Mouse (Mus musculus) forebrain, embryonic 14.5 days (tissue): Measurements from ENCODE around the gene Rfx2. TPM values are rescaled to one million over a fixed set of nuclear protein-coding genes. Genes with fewer than 3 reads are reported as not detected.

Experiments used
- ATAC-seq: fragments of 200-750 bp; cut with Nextera tagmentation; 2 replicates; pipeline ENCODE4 v1.8.0; 2017; ENCODE audit warnings: mild to moderate bottlenecking, moderate library complexity
- DNase-seq: peaks from one replicate; pipeline ENCODE4 v3.0.0-alpha.2; 2015; ENCODE audit warnings: low spot score
- H3K27ac ChIP-seq: fragments of 300-500 bp; sonication (generic); 2 replicates; pipeline ENCODE4 v1.5.1; 2014; ENCODE audit warnings: low read depth, mild to moderate bottlenecking, control low read depth, low read length, moderate library complexity
- H3K27me3 ChIP-seq: fragments of 300-500 bp; sonication (generic); replicated peaks from 2 replicates; pipeline ENCODE4 v1.6.1; 2014; ENCODE audit warnings: low read length, control low read depth, mixed read lengths; ENCODE audit not compliant: control insufficient read depth, insufficient read depth
- H3K36me3 ChIP-seq: fragments of 300-500 bp; sonication (generic); 2 replicates; pipeline ENCODE4 v1.6.1; 2014; ENCODE audit warnings: low read length, control low read depth; ENCODE audit not compliant: control insufficient read depth, insufficient read depth
- H3K4me1 ChIP-seq: fragments of 300-500 bp; sonication (generic); 2 replicates; pipeline ENCODE4 v1.6.1; 2014; ENCODE audit warnings: antibody characterized with exemption, low read length, control low read depth; ENCODE audit not compliant: control insufficient read depth, insufficient read depth
- H3K4me2 ChIP-seq: fragments of 300-500 bp; sonication (generic); 2 replicates; pipeline ENCODE4 v1.6.1; 2014; ENCODE audit warnings: mild to moderate bottlenecking, control low read depth, low read length
- H3K4me3 ChIP-seq: fragments of 300-500 bp; sonication (generic); 2 replicates; pipeline ENCODE4 v1.5.1; 2014; ENCODE audit warnings: low read depth, low read length, control low read depth
- H3K9ac ChIP-seq: fragments of 300-500 bp; sonication (generic); 2 replicates; pipeline ENCODE4 v1.6.1; 2014; ENCODE audit warnings: mild to moderate bottlenecking, low read length, control low read depth, moderate library complexity
- H3K9me3 ChIP-seq: fragments of 300-500 bp; sonication (generic); replicated peaks from 2 replicates; pipeline ENCODE4 v1.6.1; 2016; ENCODE audit warnings: low read length, control low read depth, mixed read lengths; ENCODE audit not compliant: control insufficient read depth
- WGBS: fragments of 180-500 bp; shearing (Covaris S2); extraction: QIAGEN DNeasy Blood & Tissue Kit; methylation state at CpG from one replicate; pipeline ENCODE4 v1.1.7; 2014; 5-methylcytosine and 5-hydroxymethylcytosine counted together
- polyA plus RNA-seq: library from polyadenylated mRNA; unstranded; fragments of >200 nt; fragmentation: Nextera tagmentation; extraction: Ambion mirVana; gene quantifications from 2 replicates; pipeline ENCODE4 v1.2.1, GENCODE M21; 2014

Rfx2 gene
- polyA plus RNA-seq, 1 experiment from 2014 or later = 2.2 TPM

GRCm38 (mm10) chr17:56788886-56789285 lies 41.9 kb downstream of the Rfx2 start:
- H3K36me3 ChIP-seq = no peaks in the 10 kb centered on the region
- DNase-seq = no peak
- H3K4me1 ChIP-seq = no peaks in the 10 kb centered on the region
- no peak overlapping the region for H3K9ac ChIP-seq
- 77% methylated on average over 3 of the region's 3 CpGs for WGBS
- no peaks in the 10 kb centered on the region for H3K9me3 ChIP-seq
- no peak overlapping the region for H3K4me3 ChIP-seq
- no peak overlapping the region for H3K4me2 ChIP-seq
- no peak for ATAC-seq
- no peaks in the 10 kb centered on the region for H3K27me3 ChIP-seq
- no peak overlapping the region for H3K27ac ChIP-seq

DNA sequence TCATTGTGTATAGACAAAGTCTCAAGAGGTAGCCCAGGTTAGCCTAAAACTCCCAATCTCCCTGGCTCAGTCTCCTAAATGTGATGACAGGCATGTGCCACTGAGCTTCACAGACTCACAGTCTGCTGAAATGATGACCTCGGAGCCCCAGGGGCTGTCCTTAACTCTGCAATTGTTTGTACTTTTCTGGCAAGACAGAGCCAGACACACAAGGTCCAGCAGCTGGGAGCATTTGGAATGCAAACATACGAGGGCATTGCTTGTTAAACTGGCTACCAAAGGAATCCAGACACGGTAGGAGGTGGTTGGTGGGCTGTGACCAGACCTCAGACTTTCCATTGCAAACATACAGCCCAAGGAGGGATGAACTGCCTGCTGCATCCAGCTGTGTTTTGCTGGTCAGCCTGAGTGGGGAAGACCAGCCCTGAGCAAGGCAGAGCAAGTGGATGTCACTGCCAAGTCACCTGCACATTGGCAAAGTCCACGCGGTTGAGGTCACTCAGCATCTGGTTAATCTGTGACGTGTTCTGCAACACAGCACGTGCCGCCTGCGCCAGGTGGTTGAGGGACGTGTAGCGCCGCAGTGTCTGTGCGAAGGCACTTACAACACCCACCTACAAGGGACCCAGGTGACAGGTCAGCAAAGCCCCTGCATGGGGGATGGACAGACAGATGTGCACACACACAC lies 50.4 kb downstream of the Rfx2 start:
- H3K4me2 ChIP-seq = no peak overlapping the region
- no peak overlapping the region for H3K27ac ChIP-seq
- no peaks in the 10 kb centered on the region for H3K4me1 ChIP-seq
- H3K4me3 ChIP-seq = no peak overlapping the region
- 0 out of 2 replicates have a peak, but pooled peaks cover 3% of the 10 kb centered on the region for H3K9me3 ChIP-seq
- peaks cover 20% of the 10 kb centered on the region; the same call in 1 of the 2 replicates for H3K36me3 ChIP-seq
- H3K9ac ChIP-seq = no peak overlapping the region
- DNase-seq (no peak), ATAC-seq (no peak)
- WGBS = 88% methylated on average over 13 of the region's 13 CpGs
- no peaks in the 10 kb centered on the region for H3K27me3 ChIP-seq

- 42% methylated on average over 3 of the region's 3 CpGs for WGBS
- Histone ChIP-seq H3K27ac (no peak overlapping the region), H3K27me3 (no peaks in the 10 kb centered on the region), H3K4me3 (no peak overlapping the region), H3K36me3 (peaks cover 20% of the 10 kb centered on the region; the same call in 1 of the 2 replicates), H3K9me3 (0 out of 2 replicates have a peak, but pooled peaks cover 3% of the 10 kb centered on the region), H3K4me1 (no peaks in the 10 kb centered on the region), H3K9ac (no peak overlapping the region), H3K4me2 (no peak overlapping the region)
- no peak for DNase-seq
- no peak for ATAC-seq
Measured at GRCm38 (mm10) chr17:56778779-56779362, 51.9 kb downstream of the Rfx2 start.

DNA sequence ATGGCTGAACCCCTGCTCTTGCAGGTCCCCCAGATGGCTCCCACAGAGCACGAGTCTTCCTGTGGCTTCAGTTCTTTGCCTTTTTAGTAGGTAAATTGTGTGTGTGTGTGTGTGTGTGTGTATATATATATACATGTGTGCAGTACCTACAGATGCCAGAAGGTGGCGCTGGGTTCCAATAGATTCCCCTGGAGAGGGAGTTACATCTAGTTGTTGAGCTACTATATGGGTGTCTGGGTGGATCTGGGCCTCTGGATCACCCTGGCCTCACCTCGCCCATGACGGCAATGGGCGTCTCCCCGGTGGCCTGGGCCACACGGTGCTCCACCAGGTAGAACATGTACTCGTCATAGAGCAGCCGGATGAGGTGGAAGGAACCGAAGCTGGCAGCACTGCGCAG lies 53.2 kb downstream of the Rfx2 start:
- Histone ChIP-seq H3K9me3 (0 out of 2 replicates have a peak, but pooled peaks cover 3% of the 10 kb centered on the region), H3K27ac (no peak overlapping the region), H3K4me1 (no peaks in the 10 kb centered on the region), H3K9ac (no peak overlapping the region), H3K4me3 (no peak overlapping the region), H3K4me2 (no peak overlapping the region), H3K36me3 (peaks cover 20% of the 10 kb centered on the region; the same call in 1 of the 2 replicates), H3K27me3 (no peaks in the 10 kb centered on the region)
- 92% methylated on average over 11 of the region's 11 CpGs for WGBS
- DNase-seq = no peak
- ATAC-seq = no peak

DNA sequence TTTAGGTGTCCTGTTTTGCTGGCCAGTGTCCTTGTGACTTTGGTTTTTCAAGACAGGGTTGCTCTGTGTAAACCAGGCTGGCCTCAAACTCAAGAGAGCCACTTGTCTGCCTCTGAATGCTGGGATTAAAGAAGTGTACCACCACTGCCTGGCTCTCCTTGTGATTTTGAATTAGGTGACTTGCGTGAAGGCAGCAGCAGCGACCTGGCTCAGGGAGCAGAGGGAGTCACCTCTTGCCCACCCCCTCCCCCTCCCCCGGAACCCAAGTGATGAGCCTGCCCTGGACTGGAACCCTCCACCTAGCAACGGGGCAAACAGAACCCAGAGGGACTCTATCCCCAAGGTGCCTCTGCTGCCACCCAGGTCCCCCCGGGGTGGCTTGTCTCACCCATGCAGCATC lies 60.9 kb downstream of the Rfx2 start, which contains the start of gene Prr22:
Prr22 (plus strand) TSS at position 301 of the 400 bp plus-strand sequence.
- 95% methylated on average over 5 of the region's 5 CpGs for WGBS
- Histone ChIP-seq H3K4me2 (no peak within 1 kb of the TSS), H3K4me1 (peaks cover 4% of the 10 kb centered on the region), H3K27me3 (no peaks in the 10 kb centered on the region), H3K4me3 (no peak within 1 kb of the TSS), H3K27ac (no peak within 1 kb of the TSS), H3K36me3 (peaks cover 49% of the 10 kb centered on the region), H3K9ac (no peak within 1 kb of the TSS), H3K9me3 (no peaks in the 10 kb centered on the region)
- no peak for DNase-seq
- ATAC-seq = no peak

- ATAC-seq (no peak), DNase-seq (no peak)
- no peak overlapping the region for H3K4me3 ChIP-seq
- no peak overlapping the region for H3K4me2 ChIP-seq
- H3K27ac ChIP-seq = no peak overlapping the region
- no peaks in the 10 kb centered on the region for H3K27me3 ChIP-seq
- peaks cover 4% of the 10 kb centered on the region for H3K4me1 ChIP-seq
- H3K9ac ChIP-seq = no peak overlapping the region
- 96% methylated on average over 11 of the region's 11 CpGs for WGBS
- H3K9me3 ChIP-seq = no peaks in the 10 kb centered on the region
- H3K36me3 ChIP-seq = peaks cover 49% of the 10 kb centered on the region
Measured at GRCm38 (mm10) chr17:56768941-56769340, 61.9 kb downstream of the Rfx2 start.

DNA sequence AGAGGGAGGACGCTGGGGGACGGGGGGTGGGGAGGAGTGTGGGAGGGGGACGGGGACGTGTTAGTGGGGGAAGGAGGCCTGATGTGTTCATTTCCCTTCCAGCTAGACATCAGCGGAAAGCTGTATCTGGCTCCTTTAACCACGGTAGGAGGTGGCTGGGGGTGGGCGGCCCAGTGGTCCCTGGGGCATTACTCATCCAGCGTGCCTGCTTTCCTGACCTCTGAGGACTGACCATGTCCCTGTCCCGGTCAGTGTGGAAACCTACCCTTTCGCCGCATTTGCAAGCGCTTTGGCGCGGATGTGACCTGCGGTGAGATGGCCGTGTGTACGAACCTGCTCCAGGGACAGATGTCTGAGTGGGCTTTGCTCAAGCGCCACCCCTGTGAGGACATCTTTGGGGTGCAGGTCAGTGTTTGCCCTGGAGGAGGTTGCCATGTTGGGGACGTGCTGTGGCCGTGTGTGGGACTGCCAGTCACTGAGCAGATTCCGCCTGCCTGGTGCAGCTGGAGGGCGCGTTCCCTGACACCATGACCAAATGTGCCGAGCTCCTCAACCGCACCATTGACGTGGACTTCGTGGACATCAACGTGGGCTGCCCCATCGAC lies 63.2 kb downstream of the Rfx2 start:
- peaks cover 49% of the 10 kb centered on the region for H3K36me3 ChIP-seq
- H3K27me3 ChIP-seq = no peaks in the 10 kb centered on the region
- H3K4me1 ChIP-seq = peaks cover 4% of the 10 kb centered on the region
- H3K4me3 ChIP-seq = no peak overlapping the region
- H3K27ac ChIP-seq = no peak overlapping the region
- no peak overlapping the region for H3K4me2 ChIP-seq
- H3K9ac ChIP-seq = no peak overlapping the region
- no peak for ATAC-seq
- no peaks in the 10 kb centered on the region for H3K9me3 ChIP-seq
- no peak for DNase-seq
- 96% methylated on average over 29 of the region's 29 CpGs for WGBS

DNA sequence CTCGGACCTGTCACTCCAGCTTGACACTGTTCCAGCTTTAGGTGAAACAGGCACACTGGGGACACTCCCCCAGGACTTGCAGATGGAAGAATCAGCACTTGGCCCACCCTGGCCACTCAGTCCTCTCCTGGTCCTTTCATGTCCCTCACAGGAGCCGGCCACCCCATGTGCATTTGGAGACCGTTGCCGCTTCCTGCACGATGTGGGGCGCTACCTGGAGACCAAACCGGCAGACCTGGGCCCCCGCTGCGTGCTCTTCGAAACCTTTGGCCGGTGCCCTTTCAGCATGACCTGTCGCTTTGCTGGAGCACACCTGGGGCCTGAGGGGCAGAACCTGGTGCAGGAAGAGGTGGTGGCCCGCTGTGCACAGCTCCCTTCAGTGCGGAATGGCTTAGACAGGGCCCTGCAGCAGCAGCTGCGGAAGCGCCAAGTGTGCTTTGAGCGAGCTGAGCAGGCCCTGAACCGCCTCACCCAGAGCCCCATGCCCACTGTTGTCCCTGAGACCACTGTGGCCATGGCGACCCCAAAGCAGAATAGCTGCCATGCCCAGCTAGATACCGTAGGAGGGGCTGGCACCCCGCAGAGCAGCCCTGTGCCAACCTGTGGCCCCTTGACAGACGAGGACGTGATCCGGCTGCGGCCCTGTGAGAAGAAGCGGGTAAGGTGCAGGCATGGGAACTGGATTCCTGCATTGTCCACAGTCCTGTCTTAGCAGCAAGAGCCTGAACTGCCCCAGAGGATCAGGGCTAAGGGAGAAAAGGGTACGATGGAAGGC lies 64.0 kb downstream of the Rfx2 start:
- Histone ChIP-seq H3K4me1 (peaks cover 7% of the 10 kb centered on the region), H3K9me3 (no peaks in the 10 kb centered on the region), H3K9ac (no peak overlapping the region), H3K4me2 (no peak overlapping the region), H3K27ac (no peak overlapping the region), H3K27me3 (no peaks in the 10 kb centered on the region), H3K4me3 (no peak overlapping the region), H3K36me3 (peaks cover 49% of the 10 kb centered on the region)
- WGBS = 94% methylated on average over 27 of the region's 27 CpGs
- DNase-seq (no peak), ATAC-seq (no peak)
